Mouse (Mus musculus) heart, embryonic 10.5 days (tissue): ENCODE data around the gene Hps6. TPM values are rescaled to one million over a fixed set of nuclear protein-coding genes. Genes with fewer than 3 reads are reported as not detected.
A peak's percentile ranks its signal among the peaks of the same experiment; 100 is the strongest.

ENCODE experiments used
- DNase-seq: peaks from one replicate; pipeline ENCODE4 v3.0.0-alpha.2; 2017; ENCODE audit warnings: low spot score
- H3K27ac ChIP-seq: fragments of 300-500 bp; sonication (generic); 2 replicates; pipeline ENCODE4 v1.5.1; 2016; ENCODE audit warnings: mild to moderate bottlenecking
- H3K27me3 ChIP-seq: fragments of 300-500 bp; sonication (generic); 2 replicates; pipeline ENCODE4 v1.6.1; 2016; ENCODE audit warnings: mild to moderate bottlenecking; ENCODE audit not compliant: poor library complexity, insufficient read depth, severe bottlenecking
- H3K36me3 ChIP-seq: fragments of 300-500 bp; sonication (generic); 2 replicates; pipeline ENCODE4 v1.6.1; 2016; ENCODE audit warnings: mild to moderate bottlenecking, moderate library complexity
- H3K4me1 ChIP-seq: fragments of 300-500 bp; sonication (generic); 2 replicates; pipeline ENCODE4 v1.6.1; 2016; ENCODE audit warnings: mild to moderate bottlenecking
- H3K4me3 ChIP-seq: fragments of 300-500 bp; sonication (generic); 2 replicates; pipeline ENCODE4 v1.5.1; 2016; ENCODE audit warnings: mild to moderate bottlenecking, moderate library complexity
- H3K9me3 ChIP-seq: fragments of 300-500 bp; sonication (generic); 2 replicates; pipeline ENCODE4 v1.6.1; 2016; ENCODE audit warnings: mild to moderate bottlenecking, moderate library complexity
- WGBS: fragments of 180-500 bp; shearing (Covaris S2); methylation state at CpG from one replicate; pipeline ENCODE4 v1.1.7; 2016; 5-methylcytosine and 5-hydroxymethylcytosine counted together
- polyA plus RNA-seq: library from polyadenylated mRNA; unstranded; fragments of >200 nt; fragmentation: Nextera tagmentation; extraction: Ambion mirVana; gene quantifications from 2 replicates; pipeline ENCODE4 v1.2.1, GENCODE M21; 2016

Hps6 gene
- polyA plus RNA-seq, 1 experiment from 2014 or later: 7.1 TPM

- Histone ChIP-seq H3K36me3 (peaks cover 71% of the 10 kb centered on the region), H3K9me3 (0 out of 2 replicates have a peak, but pooled peaks cover 2% of the 10 kb centered on the region), H3K4me3 (no peak overlapping the region), H3K27me3 (no peaks in the 10 kb centered on the region), H3K27ac (no peak overlapping the region), H3K4me1 (peaks cover 33% of the 10 kb centered on the region)
- DNase-seq: no peak
- 96% methylated on average over 11 of the region's 11 CpGs for WGBS
These were observed 30.6 kb downstream of the Hps6 start for GRCm38 (mm10) chr19:46033911-46034310.

DNA sequence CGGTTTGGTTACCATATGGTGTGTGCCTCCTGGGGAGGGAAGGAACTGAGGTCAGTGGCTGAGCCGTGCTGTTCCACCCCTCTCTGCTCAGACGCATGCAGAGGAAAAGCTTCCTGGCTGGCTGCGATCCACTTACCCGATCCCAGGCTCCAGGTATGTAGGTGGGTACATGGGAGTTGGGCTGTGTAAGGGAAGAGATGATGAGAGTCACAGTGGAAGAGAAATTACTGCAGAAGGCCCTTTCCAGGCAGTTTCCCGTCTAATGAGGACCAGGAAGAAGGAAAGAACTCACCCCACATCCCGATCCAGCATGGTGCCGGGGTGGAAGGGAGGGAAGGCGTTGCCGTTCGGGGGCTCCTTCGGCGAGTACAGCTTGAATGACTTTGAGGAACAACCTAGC, 32.7 kb downstream of the Hps6 start:
- peaks cover 57% of the 10 kb centered on the region for H3K36me3 ChIP-seq
- WGBS: 90% methylated on average over 13 of the region's 13 CpGs
- H3K4me3 ChIP-seq: no peak overlapping the region

GRCm38 (mm10) chr19:46036477-46037242, 33.4 kb downstream of the Hps6 start:
- DNase-seq: no peak
- H3K36me3 ChIP-seq: peaks cover 52% of the 10 kb centered on the region
- 67% methylated on average over 13 of the region's 13 CpGs for WGBS

More for the DNA sequence above, 32.7 kb downstream of the Hps6 start:
- Histone ChIP-seq H3K4me1 (peaks cover 45% of the 10 kb centered on the region), H3K9me3 (no peaks in the 10 kb centered on the region), H3K27ac (0 out of 2 replicates have a peak overlapping the region, but pooled peaks have one; percentile 16), H3K27me3 (no peaks in the 10 kb centered on the region)
- DNase-seq: no peak

DNA sequence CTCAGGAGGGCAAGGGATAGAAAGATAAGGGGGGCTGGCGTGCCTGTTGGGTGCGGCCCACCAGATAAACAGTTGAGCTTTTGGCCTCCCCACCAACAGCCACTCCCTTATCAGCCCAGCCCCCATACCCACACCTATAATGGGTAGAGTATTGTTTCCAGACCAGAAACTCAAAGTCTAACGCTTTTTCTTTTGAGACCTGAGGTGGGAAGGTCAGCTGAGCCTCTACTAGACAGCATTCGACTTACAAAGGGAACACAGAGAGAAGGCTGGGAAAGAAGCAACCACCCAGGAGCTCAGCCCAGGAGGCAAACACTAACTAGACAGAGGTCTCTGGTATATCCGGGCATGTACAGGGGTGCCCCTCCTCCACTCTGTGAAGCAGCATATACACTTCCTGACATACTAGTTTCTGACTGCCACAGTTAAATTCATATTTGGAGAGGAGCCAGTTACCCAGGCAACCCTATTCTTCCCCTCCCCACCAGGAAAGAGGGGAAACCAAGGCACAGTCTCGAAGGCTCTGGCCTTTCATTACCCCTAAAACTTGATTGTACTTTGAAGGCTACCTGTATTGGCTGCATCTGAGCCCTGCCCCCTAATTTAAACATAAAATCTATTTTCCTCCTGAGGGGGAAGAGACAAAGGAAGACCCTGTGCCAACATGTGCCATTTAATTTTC, 34.1 kb downstream of the Hps6 start:
- peaks cover 44% of the 10 kb centered on the region for H3K36me3 ChIP-seq
- H3K4me3 ChIP-seq: peak overlapping the region; percentile 97
- 9% methylated on average over 6 of the region's 6 CpGs for WGBS
- no peaks in the 10 kb centered on the region for H3K9me3 ChIP-seq
- no peaks in the 10 kb centered on the region for H3K27me3 ChIP-seq
- peaks cover 55% of the 10 kb centered on the region for H3K4me1 ChIP-seq
- H3K27ac ChIP-seq: peak overlapping the region; percentile 96
- DNase-seq: no peak

More at GRCm38 (mm10) chr19:46036477-46037242, 33.4 kb downstream of the Hps6 start:
- H3K4me3 ChIP-seq: peak overlapping the region; percentile 97
- peaks cover 51% of the 10 kb centered on the region for H3K4me1 ChIP-seq
- H3K9me3 ChIP-seq: no peaks in the 10 kb centered on the region
- no peaks in the 10 kb centered on the region for H3K27me3 ChIP-seq
- peak overlapping the region; percentile 96; the same call in 1 of the 2 replicates for H3K27ac ChIP-seq

DNA sequence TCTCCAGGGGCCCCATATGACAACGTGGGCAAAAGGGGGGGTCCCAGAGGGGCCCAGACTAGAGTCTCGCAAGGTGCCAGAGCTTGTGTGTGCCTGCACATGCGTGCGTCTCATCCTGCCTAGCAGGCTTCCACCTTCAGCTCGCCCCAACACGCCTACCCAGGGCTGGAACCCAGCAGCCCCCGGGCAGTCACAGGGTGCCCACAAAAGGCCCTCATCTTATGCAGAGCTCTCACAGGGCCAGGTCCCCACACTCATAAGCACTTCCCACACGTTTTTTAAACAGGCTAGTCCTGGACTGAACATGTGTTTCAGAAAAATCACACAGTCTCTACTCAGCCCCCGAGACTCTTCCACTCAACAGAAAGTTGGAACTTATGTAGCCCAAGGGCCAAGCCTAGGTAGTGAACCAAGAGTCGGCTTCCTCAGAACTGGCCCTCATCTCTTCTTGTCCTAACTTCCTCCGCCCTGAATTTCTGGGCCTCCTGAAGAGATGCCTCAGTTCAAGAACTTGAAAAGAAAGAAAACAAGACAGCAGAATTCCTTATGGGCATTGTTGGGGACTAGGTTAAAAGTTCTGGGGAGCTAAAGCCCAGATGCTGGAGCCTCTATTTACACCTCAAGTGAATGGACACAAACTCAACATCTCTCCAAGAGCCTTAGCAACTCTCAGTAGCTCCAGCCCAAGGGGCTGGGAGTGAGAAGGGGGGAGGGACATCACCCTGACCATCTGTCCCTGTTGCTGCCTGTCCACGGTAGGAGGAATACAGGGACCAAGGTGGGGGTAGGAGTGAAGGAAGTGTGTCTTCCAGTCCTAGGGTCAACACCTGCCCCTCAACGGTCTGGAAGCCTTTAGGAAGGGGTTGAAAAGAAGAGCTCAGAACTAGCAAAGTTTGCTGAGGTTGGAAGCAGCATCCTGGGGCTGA, 34.9 kb downstream of the Hps6 start:
- WGBS: 21% methylated on average over 13 of the region's 13 CpGs
- no peaks in the 10 kb centered on the region for H3K27me3 ChIP-seq
- peak overlapping the region; percentile 96 for H3K27ac ChIP-seq
- H3K9me3 ChIP-seq: no peaks in the 10 kb centered on the region
- peak overlapping the region; percentile 97 for H3K4me3 ChIP-seq
- H3K36me3 ChIP-seq: peaks cover 36% of the 10 kb centered on the region
- no peak for DNase-seq
- peaks cover 63% of the 10 kb centered on the region for H3K4me1 ChIP-seq

DNA sequence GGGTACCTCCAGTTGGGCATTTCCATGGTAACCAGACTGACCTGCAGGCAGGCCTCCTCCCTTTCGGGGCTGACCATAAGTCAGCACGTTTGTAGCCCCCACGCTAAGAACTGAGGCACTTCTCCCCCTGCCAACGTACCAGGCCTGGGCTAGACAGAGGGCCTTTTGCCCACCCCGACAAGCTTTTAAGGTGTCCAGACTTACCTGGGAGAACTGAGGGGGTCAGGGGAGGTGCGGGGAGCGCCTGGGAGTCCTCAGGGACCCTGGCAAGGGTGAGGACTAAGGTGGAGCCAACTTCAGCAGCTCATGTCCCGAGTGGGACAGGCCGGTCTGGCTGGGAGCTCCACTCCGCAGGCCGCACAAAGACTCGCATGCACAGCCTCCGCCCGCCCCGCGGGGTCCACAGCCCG, 35.5 kb downstream of the Hps6 start:
- peak overlapping the region; percentile 97 for H3K4me3 ChIP-seq
- DNase-seq: no peak
- peak overlapping the region; percentile 96 for H3K27ac ChIP-seq
- H3K27me3 ChIP-seq: no peaks in the 10 kb centered on the region
- under 1% methylated on average over 16 of the region's 17 CpGs for WGBS
- peaks cover 30% of the 10 kb centered on the region for H3K36me3 ChIP-seq
- peaks cover 70% of the 10 kb centered on the region for H3K4me1 ChIP-seq
- H3K9me3 ChIP-seq: no peaks in the 10 kb centered on the region

DNA sequence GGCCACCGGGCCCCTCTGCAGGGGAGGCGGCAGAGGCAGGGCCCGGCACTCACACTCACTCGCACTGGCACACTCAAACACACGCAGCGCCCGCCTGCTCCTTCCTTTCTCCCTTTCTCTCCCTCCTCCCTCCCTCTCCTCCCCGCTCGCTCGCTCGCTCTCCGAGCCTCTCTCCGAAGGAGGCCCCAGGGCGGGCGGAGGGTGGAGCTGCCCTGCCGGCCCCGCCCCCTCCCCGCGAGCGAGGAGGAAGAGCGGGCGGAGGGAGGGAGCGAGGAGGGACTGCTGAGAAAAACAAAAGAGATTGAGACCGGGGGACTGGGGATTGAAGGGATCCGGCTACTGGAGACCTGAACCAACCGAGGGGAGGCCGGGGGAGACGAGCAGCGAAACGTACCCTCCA, 36.2 kb downstream of the Hps6 start:
- peak overlapping the region; percentile 96 for H3K27ac ChIP-seq
- peaks cover 23% of the 10 kb centered on the region for H3K36me3 ChIP-seq
- 2% methylated on average over 27 of the region's 30 CpGs for WGBS
- no peaks in the 10 kb centered on the region for H3K27me3 ChIP-seq
- H3K9me3 ChIP-seq: no peaks in the 10 kb centered on the region
- peaks cover 75% of the 10 kb centered on the region for H3K4me1 ChIP-seq
- H3K4me3 ChIP-seq: peak overlapping the region; percentile 97
- DNase-seq: peak; percentile 94

DNA sequence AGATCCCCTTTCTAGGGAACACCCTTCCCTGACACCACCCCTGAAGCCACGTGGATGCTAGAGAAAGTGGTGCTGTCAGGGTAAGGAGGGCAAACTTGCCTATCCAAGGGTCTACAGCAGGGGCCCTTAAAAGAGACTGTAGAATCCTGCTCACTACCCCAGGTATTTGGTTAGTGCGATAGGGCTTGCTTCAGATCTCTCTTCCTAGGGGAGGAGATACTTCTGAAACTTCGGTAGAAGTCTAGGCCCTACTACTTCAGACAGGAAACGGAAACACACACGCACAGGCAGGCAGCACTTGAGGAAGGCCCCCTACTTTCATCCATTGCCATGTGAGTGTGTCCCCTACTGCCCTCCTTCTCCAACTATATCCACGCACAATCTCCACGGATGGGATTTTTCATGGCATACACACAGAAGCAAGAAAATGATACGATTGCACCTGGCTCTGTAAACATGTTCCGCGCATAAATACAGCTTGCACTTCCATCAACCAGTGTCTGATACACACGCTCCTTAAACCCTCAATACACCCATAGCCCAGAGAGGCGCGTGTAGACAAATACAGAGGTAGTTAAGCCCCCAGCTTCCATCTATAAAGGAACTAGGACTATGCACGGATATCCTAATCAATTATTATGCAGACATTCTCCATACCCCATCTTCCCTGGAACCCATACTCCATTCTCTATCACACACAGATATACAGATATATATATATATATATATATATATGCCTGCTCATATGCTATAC, 37.0 kb downstream of the Hps6 start:
- Histone ChIP-seq H3K4me3 (peak overlapping the region; percentile 97), H3K27ac (peak overlapping the region; percentile 96), H3K4me1 (peaks cover 75% of the 10 kb centered on the region), H3K9me3 (no peaks in the 10 kb centered on the region), H3K27me3 (no peaks in the 10 kb centered on the region), H3K36me3 (peaks cover 15% of the 10 kb centered on the region)
- 43% methylated on average over 14 of the region's 14 CpGs for WGBS
- no peak for DNase-seq

GRCm38 (mm10) chr19:46041299-46041932, 38.1 kb downstream of the Hps6 start:
- no peak for DNase-seq
- H3K27me3 ChIP-seq: no peaks in the 10 kb centered on the region
- peak overlapping the region; percentile 98 for H3K27ac ChIP-seq
- H3K4me1 ChIP-seq: peaks cover 81% of the 10 kb centered on the region
- H3K4me3 ChIP-seq: peak overlapping the region; percentile 93
- peaks cover 4% of the 10 kb centered on the region for H3K36me3 ChIP-seq
- no peaks in the 10 kb centered on the region for H3K9me3 ChIP-seq
- WGBS: 37% methylated on average over 7 of the region's 7 CpGs

- peak; percentile 92 for DNase-seq
- Histone ChIP-seq H3K4me3 (peak overlapping the region; percentile 93), H3K27me3 (no peaks in the 10 kb centered on the region), H3K9me3 (no peaks in the 10 kb centered on the region), H3K27ac (peak overlapping the region; percentile 98), H3K4me1 (peaks cover 81% of the 10 kb centered on the region), H3K36me3 (no peaks in the 10 kb centered on the region)
- under 1% methylated on average over 13 of the region's 14 CpGs for WGBS
These were observed 38.7 kb downstream of the Hps6 start for GRCm38 (mm10) chr19:46041933-46042475.

DNA sequence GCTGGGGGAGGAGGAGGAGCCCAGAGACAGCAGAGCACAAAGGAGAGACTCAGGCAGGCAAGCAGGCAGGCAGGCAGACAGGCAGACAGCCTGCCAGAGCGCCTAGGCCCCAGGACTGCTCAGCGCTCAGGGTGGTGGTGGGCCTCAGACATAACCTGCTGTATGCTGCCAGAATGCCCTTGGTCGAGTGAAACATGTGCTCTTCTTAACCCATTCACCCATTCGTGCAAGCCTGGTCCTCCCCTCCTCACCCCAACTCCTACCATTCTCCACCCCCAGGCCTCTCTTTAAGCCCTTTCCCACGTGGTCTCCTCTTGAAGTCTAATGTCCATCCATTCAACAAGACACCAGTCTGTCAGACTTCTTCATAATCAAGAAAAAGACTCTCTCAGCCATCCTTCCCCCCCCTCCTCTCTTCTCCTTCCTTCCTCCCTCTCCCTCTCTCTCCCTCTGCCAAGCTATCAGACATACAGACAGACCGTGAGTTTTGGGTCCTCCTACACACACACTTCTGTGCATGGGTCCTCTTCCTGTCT, 39.2 kb downstream of the Hps6 start:
- Histone ChIP-seq H3K27ac (peak overlapping the region; percentile 98), H3K4me3 (peak overlapping the region; percentile 93), H3K27me3 (no peaks in the 10 kb centered on the region), H3K9me3 (no peaks in the 10 kb centered on the region), H3K4me1 (peaks cover 81% of the 10 kb centered on the region), H3K36me3 (no peaks in the 10 kb centered on the region)
- WGBS: 8% methylated on average over 6 of the region's 6 CpGs
- no peak for DNase-seq
